Mouse (Mus musculus) bone marrow macrophage, adult 2 months (primary cell): ENCODE results near the gene Galnt5.

Source experiments
- CTCF ChIP-seq: IDR thresholded peaks from 2 replicates; pipeline ENCODE4 v1.5.1; 2012; ENCODE audit warnings: low read depth, mild to moderate bottlenecking, low read length, moderate library complexity
- POLR2A ChIP-seq: IDR thresholded peaks from 2 replicates; pipeline ENCODE4 v1.6.1; 2012; ENCODE audit warnings: mild to moderate bottlenecking, low read depth, low read length, borderline replicate concordance

GRCm38 (mm10) chr2:57951620-57952019 lies 46.1 kb upstream of the Galnt5 start:
- TF ChIP-seq POLR2A: no peak
- no peak for TF ChIP-seq CTCF
